Mouse (Mus musculus) right cerebral cortex, postnatal 4 days (tissue): ENCODE data around the gene Lamtor4.

Source experiments
- DNase-seq: peaks from one replicate; pipeline ENCODE4 v3.0.0-alpha.2; 2022

Lamtor4 gene

GRCm38 (mm10) chr5:138262001-138262400 is 6.7 kb downstream of the Lamtor4 start:
- no peak for DNase-seq

- no peak for DNase-seq
Observed at GRCm38 (mm10) chr5:138262582-138263240, 7.4 kb downstream of the Lamtor4 start.

GRCm38 (mm10) chr5:138263260-138264206 is 8.3 kb downstream of the Lamtor4 start, which contains the start of gene BC037034:
Gene BC037034 (minus strand): TSS chr5:138264033.
- peak; percentile 93 for DNase-seq

GRCm38 (mm10) chr5:138264207-138264578 is 8.9 kb downstream of the Lamtor4 start:
- no peak for DNase-seq

- no peak for DNase-seq
Observed at GRCm38 (mm10) chr5:138265712-138266111, 10.4 kb downstream of the Lamtor4 start.

GRCm38 (mm10) chr5:138267114-138267513 is 11.8 kb downstream of the Lamtor4 start:
- no peak for DNase-seq

GRCm38 (mm10) chr5:138268980-138269379 is 13.7 kb downstream of the Lamtor4 start:
- DNase-seq = no peak

GRCm38 (mm10) chr5:138271232-138271631 is 15.9 kb downstream of the Lamtor4 start:
- DNase-seq = no peak

- DNase-seq = no peak
Observed at GRCm38 (mm10) chr5:138272409-138272923, 17.2 kb downstream of the Lamtor4 start, which contains the start of gene Gal3st4. Gene Gal3st4 (minus strand): TSS chr5:138272840.

- DNase-seq = no peak
Observed at GRCm38 (mm10) chr5:138274186-138274585, 18.9 kb downstream of the Lamtor4 start.

- no peak for DNase-seq
Observed at GRCm38 (mm10) chr5:138275216-138276050, 20.2 kb downstream of the Lamtor4 start.

- no peak for DNase-seq
Observed at GRCm38 (mm10) chr5:138277994-138278393, 22.7 kb downstream of the Lamtor4 start.

GRCm38 (mm10) chr5:138279585-138280424 is 24.5 kb downstream of the Lamtor4 start, which contains the start of the genes Gm43720, Gpc2 and Stag3:
Gene Gm43720 (minus strand): TSS chr5:138279958.
Gene Gpc2 (minus strand): TSS chr5:138280005.
Gene Stag3 (plus strand): TSS chr5:138280240.
- DNase-seq = peak; percentile 91

GRCm38 (mm10) chr5:138280425-138280768 is 25.1 kb downstream of the Lamtor4 start:
- DNase-seq = no peak

GRCm38 (mm10) chr5:138280829-138281228 is 25.5 kb downstream of the Lamtor4 start:
- no peak for DNase-seq

GRCm38 (mm10) chr5:138281798-138282197 is 26.5 kb downstream of the Lamtor4 start:
- DNase-seq = no peak

GRCm38 (mm10) chr5:138283540-138283939 is 28.3 kb downstream of the Lamtor4 start:
- DNase-seq = no peak

GRCm38 (mm10) chr5:138287861-138288260 is 32.6 kb downstream of the Lamtor4 start:
- DNase-seq = no peak

GRCm38 (mm10) chr5:138291638-138292037 is 36.4 kb downstream of the Lamtor4 start:
- DNase-seq = no peak

GRCm38 (mm10) chr5:138294158-138294557 is 38.9 kb downstream of the Lamtor4 start:
- DNase-seq = no peak

- no peak for DNase-seq
Observed at GRCm38 (mm10) chr5:138299613-138300012, 44.3 kb downstream of the Lamtor4 start.
